Mouse (Mus musculus) limb, embryonic 12.5 days (tissue): ENCODE results near the gene Lsm8. TPM values are rescaled to one million over a fixed set of nuclear protein-coding genes. Genes with fewer than 3 reads are reported as not detected.
"Not testable (repeated sequence)": the region's sequence is repeated elsewhere in the genome, so short reads cannot be mapped to it uniquely, and the experiment has no call there.

Experiments used
- ATAC-seq: fragments of 200-750 bp; cut with Nextera tagmentation; 2 replicates; pipeline ENCODE4 v1.8.0; 2017; ENCODE audit warnings: low read depth, moderate TSS enrichment; ENCODE audit not compliant: insufficient number of reproducible peaks, insufficient read depth, low FRiP score, low TSS enrichment
- H3K27ac ChIP-seq: fragments of 300-500 bp; sonication (generic); 2 replicates; pipeline ENCODE4 v1.5.1; 2016; ENCODE audit warnings: mild to moderate bottlenecking, moderate library complexity
- H3K27me3 ChIP-seq: fragments of 300-500 bp; sonication (generic); 2 replicates; pipeline ENCODE4 v1.6.1; 2016; ENCODE audit warnings: mild to moderate bottlenecking, moderate library complexity
- H3K36me3 ChIP-seq: fragments of 300-500 bp; sonication (generic); 2 replicates; pipeline ENCODE4 v1.6.1; 2016; ENCODE audit warnings: mild to moderate bottlenecking, moderate library complexity
- H3K4me1 ChIP-seq: fragments of 300-500 bp; sonication (generic); replicated peaks from 2 replicates; pipeline ENCODE4 v1.6.1; 2016
- H3K4me2 ChIP-seq: fragments of 300-500 bp; sonication (generic); 2 replicates; pipeline ENCODE4 v1.6.1; 2016; ENCODE audit warnings: mild to moderate bottlenecking, moderate library complexity
- H3K4me3 ChIP-seq: fragments of 300-500 bp; sonication (generic); replicated peaks from 2 replicates; pipeline ENCODE4 v1.5.1; 2016; ENCODE audit warnings: mild to moderate bottlenecking
- H3K9ac ChIP-seq: fragments of 300-500 bp; sonication (generic); replicated peaks from 2 replicates; pipeline ENCODE4 v1.6.1; 2016; ENCODE audit warnings: mild to moderate bottlenecking, moderate library complexity
- H3K9me3 ChIP-seq: fragments of 300-500 bp; sonication (generic); 2 replicates; pipeline ENCODE4 v1.6.1; 2016; ENCODE audit warnings: mild to moderate bottlenecking, moderate library complexity
- WGBS: fragments of 180-500 bp; shearing (Covaris S2); methylation state at CpG from one replicate; pipeline ENCODE4 v1.1.7; 2016; 5-methylcytosine and 5-hydroxymethylcytosine counted together
- polyA plus RNA-seq: library from polyadenylated mRNA; unstranded; fragments of >200 nt; fragmentation: Nextera tagmentation; extraction: Ambion mirVana; gene quantifications from 2 replicates; pipeline ENCODE4 v1.2.1, GENCODE M21; 2016

The Lsm8 gene
- polyA plus RNA-seq: 220 and 222 TPM in 2 replicates

DNA sequence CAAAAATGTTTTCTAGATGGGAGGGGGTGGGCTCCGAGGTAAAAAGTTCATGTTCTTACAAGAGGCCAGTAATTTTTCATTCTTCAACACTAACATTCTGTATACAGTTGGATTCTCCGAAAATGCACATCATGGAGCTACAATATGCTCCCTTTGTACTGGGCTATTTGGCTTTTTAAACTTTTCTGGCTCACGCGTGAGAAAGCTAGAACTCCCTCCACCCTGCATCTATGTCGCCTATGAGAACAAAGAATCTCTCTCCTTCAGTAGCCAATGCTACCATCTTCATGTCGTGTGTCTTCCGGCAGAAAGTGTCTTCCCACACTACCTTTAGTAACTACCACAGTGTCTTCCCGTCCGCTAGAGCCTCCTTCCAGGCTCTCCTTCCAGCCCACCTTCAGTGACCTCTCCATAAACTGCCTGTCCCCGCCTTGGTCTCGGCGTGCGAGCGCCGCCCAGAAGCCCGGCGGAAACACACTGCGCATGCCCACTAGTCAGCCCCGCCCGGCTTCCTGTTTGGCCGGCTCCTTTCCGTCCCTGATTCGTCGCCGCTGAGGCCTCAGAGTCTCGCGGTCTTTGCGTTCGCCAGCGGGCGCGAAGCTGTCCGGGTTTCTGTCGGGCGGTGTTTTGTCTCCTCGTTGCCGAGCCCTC lies at the start of gene Lsm8:
Gene Lsm8, plus strand, starts transcription at position 529 of the 651 bp plus-strand sequence.
- peak within 1 kb of the TSS; percentile 68 for H3K4me2 ChIP-seq
- no peaks in the 10 kb centered on the region for H3K27me3 ChIP-seq
- WGBS: 2% methylated on average over 37 of the region's 37 CpGs
- H3K36me3 ChIP-seq: peaks cover 23% of the 10 kb centered on the region
- H3K9ac ChIP-seq: peak within 1 kb of the TSS; percentile 97
- peak; percentile 100 for ATAC-seq
- H3K4me3 ChIP-seq: peak within 1 kb of the TSS; percentile 78
- H3K9me3 ChIP-seq: no peaks in the 10 kb centered on the region
- peak within 1 kb of the TSS; percentile 96 for H3K27ac ChIP-seq
- H3K4me1 ChIP-seq: peaks cover 11% of the 10 kb centered on the region

DNA sequence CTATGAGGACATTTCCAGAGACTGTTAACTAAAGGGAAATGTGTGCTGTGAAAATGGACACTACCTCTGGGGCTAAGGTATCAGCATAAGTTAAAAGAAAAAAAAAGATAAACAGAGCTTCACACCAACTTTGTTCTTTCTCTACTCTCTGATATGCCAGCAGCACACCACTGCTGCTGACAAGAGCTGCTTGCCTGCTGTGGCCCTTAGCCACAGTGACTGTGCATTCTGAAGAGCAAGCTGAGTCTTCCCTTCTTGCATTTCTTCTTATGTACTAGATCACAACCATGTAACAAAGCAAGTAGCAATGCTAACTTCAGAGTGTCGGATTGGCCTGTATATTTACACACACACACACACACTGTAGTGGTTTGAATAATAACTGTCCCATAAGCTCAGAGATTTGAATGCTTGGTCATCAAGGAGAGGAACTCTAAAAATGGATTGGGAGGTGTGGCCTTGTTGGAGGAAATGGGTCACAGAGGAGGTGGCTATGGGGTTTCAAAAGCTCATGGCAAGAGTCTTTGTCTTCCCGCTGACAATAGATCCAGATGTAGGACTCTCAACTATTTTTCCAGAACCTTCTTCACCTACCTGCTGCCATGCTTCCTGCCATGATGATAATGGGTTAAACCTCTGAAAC lies 47.4 kb upstream of the Lsm8 start:
- Histone ChIP-seq H3K27ac (no peak overlapping the region), H3K4me2 (no peak overlapping the region), H3K4me3 (no peak overlapping the region), H3K36me3 (no peaks in the 10 kb centered on the region), H3K27me3 (no peaks in the 10 kb centered on the region), H3K4me1 (no peaks in the 10 kb centered on the region), H3K9me3 (no peaks in the 10 kb centered on the region), H3K9ac (no peak overlapping the region)
- 90% methylated on average over 2 of the region's 2 CpGs for WGBS
- ATAC-seq: no peak

GRCm38 (mm10) chr6:18812623-18813022 lies 35.8 kb upstream of the Lsm8 start:
- H3K4me1 ChIP-seq: no peaks in the 10 kb centered on the region
- H3K36me3 ChIP-seq: no peaks in the 10 kb centered on the region
- 78% methylated on average over 1 of the region's 1 CpGs for WGBS
- no peaks in the 10 kb centered on the region for H3K27me3 ChIP-seq
- no peak overlapping the region for H3K9ac ChIP-seq
- no peaks in the 10 kb centered on the region for H3K9me3 ChIP-seq
- no peak overlapping the region for H3K4me2 ChIP-seq
- no peak for ATAC-seq
- no peak overlapping the region for H3K27ac ChIP-seq
- no peak overlapping the region for H3K4me3 ChIP-seq

GRCm38 (mm10) chr6:18815606-18816005 lies 32.8 kb upstream of the Lsm8 start:
- 87% methylated on average over 2 of the region's 2 CpGs for WGBS
- no peak overlapping the region for H3K4me2 ChIP-seq
- H3K4me3 ChIP-seq: no peak overlapping the region
- no peak overlapping the region for H3K9ac ChIP-seq
- H3K9me3 ChIP-seq: no peaks in the 10 kb centered on the region
- H3K36me3 ChIP-seq: no peaks in the 10 kb centered on the region
- H3K4me1 ChIP-seq: no peaks in the 10 kb centered on the region
- H3K27me3 ChIP-seq: no peaks in the 10 kb centered on the region
- ATAC-seq: no peak
- no peak overlapping the region for H3K27ac ChIP-seq

DNA sequence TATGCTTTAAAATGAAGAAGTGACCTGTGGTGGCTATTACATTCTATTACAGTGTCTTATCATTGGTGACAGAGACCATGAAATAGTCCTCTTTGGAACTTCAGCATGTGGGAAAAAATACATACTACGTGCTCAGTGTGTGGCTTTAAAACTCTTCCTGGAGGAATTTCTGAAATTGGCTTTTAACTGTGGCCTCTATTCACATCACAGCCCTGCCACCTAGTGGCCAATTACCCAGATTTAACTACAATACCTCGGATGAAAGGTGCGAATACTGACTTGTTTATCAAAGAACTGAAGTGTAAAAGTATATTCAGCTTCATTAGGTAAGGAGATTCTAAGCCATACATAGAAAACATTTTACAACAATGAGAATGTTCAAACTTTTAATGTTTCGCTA lies 29.0 kb upstream of the Lsm8 start:
- no peak for ATAC-seq
- Histone ChIP-seq H3K4me1 (no peaks in the 10 kb centered on the region), H3K4me2 (no peak overlapping the region), H3K9ac (no peak overlapping the region), H3K27ac (no peak overlapping the region), H3K4me3 (no peak overlapping the region), H3K9me3 (no peaks in the 10 kb centered on the region), H3K27me3 (no peaks in the 10 kb centered on the region), H3K36me3 (no peaks in the 10 kb centered on the region)
- 16% methylated on average over 4 of the region's 4 CpGs for WGBS

DNA sequence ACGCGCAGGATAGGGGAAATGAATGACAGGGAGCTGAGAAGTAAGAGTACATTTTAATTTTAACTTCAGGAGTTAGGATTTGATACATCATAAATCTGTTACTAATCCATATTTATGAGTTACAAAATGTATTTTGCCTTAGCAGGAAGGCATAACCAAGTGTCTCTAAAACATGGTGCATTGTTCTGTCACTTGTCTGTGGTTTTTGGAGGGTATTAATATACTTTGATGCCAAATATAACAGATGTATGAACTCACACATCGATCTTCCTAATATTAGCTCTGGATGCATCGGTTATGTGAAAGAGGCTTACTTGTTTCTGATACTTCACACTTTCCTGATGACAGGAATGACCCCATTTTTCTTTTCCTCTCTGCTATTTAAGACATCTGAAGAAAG lies 28.1 kb upstream of the Lsm8 start:
- Histone ChIP-seq H3K4me2 (no peak overlapping the region), H3K9ac (no peak overlapping the region), H3K4me3 (no peak overlapping the region), H3K36me3 (no peaks in the 10 kb centered on the region), H3K27ac (no peak overlapping the region), H3K9me3 (no peaks in the 10 kb centered on the region), H3K27me3 (no peaks in the 10 kb centered on the region), H3K4me1 (no peaks in the 10 kb centered on the region)
- WGBS: 75% methylated on average over 4 of the region's 4 CpGs
- no peak for ATAC-seq

GRCm38 (mm10) chr6:18822812-18823211 lies 25.6 kb upstream of the Lsm8 start:
- ATAC-seq: no peak
- Histone ChIP-seq H3K9ac (no peak overlapping the region), H3K4me3 (no peak overlapping the region), H3K27me3 (no peaks in the 10 kb centered on the region), H3K4me1 (no peaks in the 10 kb centered on the region), H3K9me3 (no peaks in the 10 kb centered on the region), H3K4me2 (no peak overlapping the region), H3K27ac (no peak overlapping the region), H3K36me3 (no peaks in the 10 kb centered on the region)
- 58% methylated on average over 1 of the region's 1 CpGs for WGBS

GRCm38 (mm10) chr6:18832958-18833357 lies 15.4 kb upstream of the Lsm8 start:
- 74% methylated on average over 1 of the region's 1 CpGs for whole genome bisulfite sequencing
- Histone ChIP-seq H3K4me1 (no peaks in the 10 kb centered on the region), H3K9me3 (no peaks in the 10 kb centered on the region), H3K27me3 (no peaks in the 10 kb centered on the region), H3K9ac (no peak overlapping the region), H3K27ac (no peak overlapping the region), H3K4me3 (no peak overlapping the region), H3K4me2 (no peak overlapping the region), H3K36me3 (no peaks in the 10 kb centered on the region)
- no peak for ATAC-seq

DNA sequence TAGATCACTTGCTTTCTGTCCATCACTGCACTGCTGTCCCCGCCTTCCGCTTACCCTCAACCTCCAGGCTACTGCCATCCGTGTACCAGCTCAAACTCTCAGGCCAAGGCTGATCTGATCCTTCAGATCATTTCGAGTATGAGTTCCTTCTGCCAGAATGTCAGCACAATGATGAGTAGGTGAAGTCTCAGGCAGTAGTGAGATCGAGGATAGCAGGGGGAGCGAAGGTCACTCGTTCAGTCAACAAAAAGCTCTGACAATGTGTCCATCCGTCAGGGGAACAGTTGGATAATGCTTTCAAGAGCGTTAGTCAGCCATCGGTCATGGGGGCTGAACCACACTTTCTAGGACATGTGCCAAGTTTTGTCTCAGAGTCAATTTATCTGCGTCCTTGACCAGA lies 3.9 kb upstream of the Lsm8 start:
- H3K27ac ChIP-seq, H3K4me1 ChIP-seq, H3K9me3 ChIP-seq, ATAC-seq, H3K36me3 ChIP-seq, H3K4me2 ChIP-seq, H3K27me3 ChIP-seq, H3K9ac ChIP-seq, H3K4me3 ChIP-seq: not testable (repeated sequence)
- 100% methylated on average over 4 of the region's 11 CpGs for WGBS

GRCm38 (mm10) chr6:18845571-18845970 lies 2.8 kb upstream of the Lsm8 start:
- not testable (repeated sequence) for H3K9me3 ChIP-seq, H3K9ac ChIP-seq, H3K36me3 ChIP-seq, H3K27me3 ChIP-seq, ATAC-seq, H3K4me3 ChIP-seq, H3K27ac ChIP-seq, H3K4me2 ChIP-seq
- H3K4me1 ChIP-seq: peaks cover 11% of the 10 kb centered on the region
- WGBS: 54% methylated on average over 5 of the region's 7 CpGs

DNA sequence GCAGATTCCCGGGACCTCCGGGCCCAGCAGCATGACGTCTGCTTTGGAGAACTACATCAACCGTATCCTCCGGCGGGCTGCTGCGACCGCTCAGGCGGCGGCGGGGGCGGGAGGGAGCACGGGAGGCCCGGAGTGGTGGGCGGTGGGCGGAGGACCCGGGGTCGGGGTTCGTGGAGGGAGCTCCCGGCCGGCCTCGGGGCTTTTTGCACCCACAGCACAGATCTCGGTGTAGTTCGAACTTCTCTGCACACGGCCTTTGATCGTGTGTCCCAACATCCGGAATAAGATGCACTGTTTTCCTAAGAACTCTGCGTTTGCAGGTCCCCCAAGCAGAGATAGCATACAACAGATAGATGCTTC lies 303 bp downstream of the Lsm8 start:
- peak overlapping the region; percentile 97 for H3K9ac ChIP-seq
- under 1% methylated on average over 28 of the region's 28 CpGs for WGBS
- peak overlapping the region; percentile 68 for H3K4me2 ChIP-seq
- no peaks in the 10 kb centered on the region for H3K27me3 ChIP-seq
- no peaks in the 10 kb centered on the region for H3K9me3 ChIP-seq
- H3K36me3 ChIP-seq: peaks cover 27% of the 10 kb centered on the region
- peak; percentile 78; the same call in 1 of the 2 replicates for ATAC-seq
- H3K4me1 ChIP-seq: peaks cover 11% of the 10 kb centered on the region
- peak overlapping the region; percentile 96 for H3K27ac ChIP-seq
- H3K4me3 ChIP-seq: peak overlapping the region; percentile 78

- no peak for ATAC-seq
- Histone ChIP-seq H3K4me3 (no peak overlapping the region), H3K9me3 (peaks cover under 1% of the 10 kb centered on the region; the same call in 1 of the 2 replicates), H3K27me3 (no peaks in the 10 kb centered on the region), H3K27ac (no peak overlapping the region), H3K4me2 (no peak overlapping the region), H3K9ac (no peak overlapping the region), H3K36me3 (peaks cover 64% of the 10 kb centered on the region), H3K4me1 (peaks cover under 1% of the 10 kb centered on the region; the same call in 1 of the 2 replicates)
These were observed 6.9 kb downstream of the Lsm8 start for GRCm38 (mm10) chr6:18855323-18855722.
